Mouse (Mus musculus) right cerebral cortex, postnatal 14 days (tissue): ENCODE measurements around the gene Nckap1l.

ENCODE experiments used
- DNase-seq: peaks from one replicate; pipeline ENCODE4 v3.0.0; 2022

Nckap1l gene

GRCm38 (mm10) chr15:103540646-103541045, 87.1 kb downstream of the Nckap1l start:
- DNase-seq: no peak

DNA sequence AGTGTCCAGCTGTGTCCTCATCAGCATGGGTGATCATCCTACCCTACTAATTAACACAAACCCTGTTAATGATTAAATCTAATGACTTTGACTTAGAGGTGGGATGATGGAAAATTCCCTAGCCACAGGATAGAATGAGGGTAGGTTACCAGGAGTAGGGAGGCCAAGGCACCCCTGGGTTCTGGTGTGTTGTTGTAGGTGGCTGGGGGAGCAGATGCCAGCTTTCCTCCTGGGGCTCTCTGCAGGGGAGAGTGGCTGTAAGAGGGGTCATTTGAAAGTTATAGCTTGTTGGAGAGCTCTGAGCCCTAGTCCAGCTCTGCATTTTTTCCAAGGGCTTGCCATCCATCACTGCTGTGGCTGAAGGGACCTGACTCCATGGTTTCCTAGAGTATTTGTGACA, 88.9 kb downstream of the Nckap1l start:
- DNase-seq: no peak

DNA sequence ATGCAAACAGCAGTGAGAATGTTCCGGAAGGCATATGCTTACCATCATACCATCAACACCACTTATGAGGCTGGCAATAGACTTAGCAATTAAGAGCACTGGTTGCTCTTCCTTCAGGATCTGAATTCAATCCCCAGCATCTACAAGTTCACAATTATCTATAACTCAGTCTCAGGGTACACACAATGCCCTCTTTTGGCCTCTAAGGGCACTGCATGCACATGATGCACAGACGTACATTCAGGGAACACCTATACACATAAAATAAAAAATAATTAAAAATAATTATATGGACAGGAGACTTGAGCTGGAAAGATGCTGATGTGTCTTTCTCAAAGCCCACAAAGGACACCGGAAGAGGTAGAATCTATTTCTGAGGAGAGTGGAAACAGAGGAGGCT, 94.4 kb downstream of the Nckap1l start:
- no peak for DNase-seq
